ENCODE assay signal across 9 mouse cellular contexts in genomic region chr4:133055163-133055951, GRCm38 (mm10). TPM values are rescaled to one million over a fixed set of nuclear protein-coding genes. Genes with fewer than 3 reads are reported as not detected.
DNase-seq lines count a peak whose midpoint lies in the region; ATAC-seq and TF ChIP-seq lines count a peak whose summit lies in the region.
"Had no signal": no experiment of that assay in that cellular context is flagged by ENCODE, and none has a peak within 500 bp of the region (broad histone marks: within the 10 kb centered on the region; RNA-seq: fewer than 3 reads in every experiment).

No protein-coding gene starts in this region.

- no peaks in the 10 kb centered on the region for H3K9me3 ChIP-seq in kidney, embryonic 14.5 days (ENCODE audit: control insufficient read depth, low read length)
- no peaks in the 10 kb centered on the region for H3K9me3 ChIP-seq in heart, embryonic 14.5 days (ENCODE audit: control insufficient read depth, low read length)
- H3K9me3 ChIP-seq in liver, embryonic 13.5 days (replicated peaks), result no peaks in the 10 kb centered on the region

- ATAC-seq in kidney, embryonic 14.5 days (ENCODE audit: low FRiP score, low TSS enrichment), result peak; percentile 18; the same call in 1 of the 2 replicates
- peak; percentile 37 for ATAC-seq in Patski
- peak; percentile 5 for ATAC-seq in heart, embryonic 14.5 days (ENCODE audit: insufficient number of reproducible peaks, insufficient read depth, low FRiP score, low read depth)
- ATAC-seq in liver, embryonic 13.5 days (ENCODE audit: low read depth), result no peak
- no peak for ATAC-seq in monocyte, adult 5-6 weeks (replicated peaks; ENCODE audit: insufficient number of reproducible peaks, low FRiP score, low TSS enrichment, poor library complexity, severe bottlenecking)
- ATAC-seq in erythroid progenitor cell, adult 5-6 weeks (replicated peaks; ENCODE audit: low FRiP score, poor library complexity, severe bottlenecking), result no peak

- TF ChIP-seq CTCF in Patski (IDR thresholded peaks at IDR 0.05), result no peak

- peaks cover 15% of the 10 kb centered on the region for H3K36me3 ChIP-seq in kidney, embryonic 14.5 days (ENCODE audit: control insufficient read depth, insufficient read depth, low read length)
- peaks cover 23% of the 10 kb centered on the region for H3K36me3 ChIP-seq in heart, embryonic 14.5 days (ENCODE audit: control insufficient read depth, insufficient read depth, low read length)
- no peaks in the 10 kb centered on the region for H3K36me3 ChIP-seq in liver, embryonic 13.5 days

- POLR2A ChIA-PET in Patski (lab: Charles Lee), result interaction anchor here (0.6 to 3.6 kb wide), 4 partner anchors 10 to 42 kb away, joined by 3 to 30 read pairs (median 4); partner anchors contain the start of gene Ahdc1

- DNase-seq in kidney, postnatal 4 days, result no peak
- DNase-seq in Patski (ENCODE audit: low read depth, low spot score), result no peak
- DNase-seq in liver, embryonic 13.5 days, result no peak
- no peak for DNase-seq in adrenal gland, adult 18-20 months (ENCODE audit: low spot score in 2 of 2)
- DNase-seq: retina, postnatal 1 day had no signal

- peak overlapping the region; percentile 83; the same call in 1 of the 2 replicates for H3K27ac ChIP-seq in kidney, embryonic 14.5 days (ENCODE audit: low read depth, low read length)
- H3K27ac ChIP-seq in heart, embryonic 14.5 days (replicated peaks in 1 of 2; ENCODE audit: control insufficient read depth in 1 of 2, insufficient read depth in 1 of 2, low read depth in 2 of 2, low read length in 2 of 2), result peak overlapping the region; percentile 76 to 88
- peak overlapping the region; percentile 82 for H3K27ac ChIP-seq in liver, embryonic 13.5 days

- H3K4me3 ChIP-seq in kidney, embryonic 14.5 days (ENCODE audit: low read length), result no peak overlapping the region
- H3K4me3 ChIP-seq in heart, embryonic 14.5 days (ENCODE audit: control insufficient read depth in 1 of 2, insufficient read depth in 1 of 2, low read depth in 1 of 2, low read length in 2 of 2), result no peak overlapping the region
- no peak overlapping the region for H3K4me3 ChIP-seq in liver, embryonic 13.5 days (replicated peaks)

- H3K4me2 ChIP-seq in kidney, embryonic 14.5 days (replicated peaks; ENCODE audit: low read depth, low read length), result 0 out of 2 replicates have a peak overlapping the region, but pooled peaks have one; percentile 1
- H3K4me2 ChIP-seq in heart, embryonic 14.5 days (ENCODE audit: low read length), result no peak overlapping the region
- H3K4me2 ChIP-seq in liver, embryonic 13.5 days, result peak overlapping the region; percentile 76; the same call in 1 of the 2 replicates

- H3K9ac ChIP-seq in kidney, embryonic 14.5 days (ENCODE audit: low read depth, low read length), result peak overlapping the region; percentile 13; the same call in 1 of the 2 replicates
- peak overlapping the region; percentile 42 for H3K9ac ChIP-seq in heart, embryonic 14.5 days (ENCODE audit: low read length)
- peak overlapping the region; percentile 29; the same call in 1 of the 2 replicates for H3K9ac ChIP-seq in liver, embryonic 13.5 days

- no peaks in the 10 kb centered on the region for H3K27me3 ChIP-seq in kidney, embryonic 14.5 days (ENCODE audit: control insufficient read depth, insufficient read depth, low read length)
- H3K27me3 ChIP-seq in Patski, result no peaks in the 10 kb centered on the region
- H3K27me3 ChIP-seq in heart, embryonic 14.5 days (ENCODE audit: control insufficient read depth, insufficient read depth, low read length), result no peaks in the 10 kb centered on the region
- H3K27me3 ChIP-seq in liver, embryonic 13.5 days, result no peaks in the 10 kb centered on the region

- H3K4me1 ChIP-seq in kidney, embryonic 14.5 days (ENCODE audit: control insufficient read depth, insufficient read depth, low read length), result peaks cover 78% of the 10 kb centered on the region
- H3K4me1 ChIP-seq in heart, embryonic 14.5 days (ENCODE audit: control insufficient read depth in 2 of 2, insufficient read depth in 2 of 2, low read length in 2 of 2), result peaks cover 55 to 95% of the 10 kb centered on the region in 2 experiments
- H3K4me1 ChIP-seq in liver, embryonic 13.5 days (replicated peaks), result peaks cover 83% of the 10 kb centered on the region

- in situ Hi-C loops in Patski (cut with MboI; ENCODE audit: low pct_unique_long_range_greater_than_20kb), result loop anchor here (5.0 kb wide), 1 partner anchor 43 kb away; the partner anchor contains the start of gene Ahdc1

- WGBS in kidney, embryonic 14.5 days, result 54% methylated on average over 8 of the region's 8 CpGs
- WGBS in heart, embryonic 14.5 days, result 76% methylated on average over 8 of the region's 8 CpGs
- 75% methylated on average over 8 of the region's 8 CpGs for WGBS in liver, embryonic 13.5 days (ENCODE audit: insufficient replicate concordance)

- CTCF ChIA-PET in Patski (lab: Charles Lee), result no interaction called here

RNA-seq across cellular contexts. Expression of gene Ahdc1, which starts 44.3 kb away (rescaled TPM):
- 11.3 and 12.1 TPM in 2 replicates for polyA plus RNA-seq in kidney, embryonic 14.5 days (2014; fragmentation: Nextera tagmentation; extraction: Ambion mirVana)
- 25.6 TPM for polyA plus RNA-seq in Patski (2021)
- 7.1 and 9.0 TPM in 2 replicates for polyA plus RNA-seq in heart, embryonic 14.5 days (2014; fragmentation: Nextera tagmentation; extraction: Ambion mirVana)
- polyA plus RNA-seq in liver, embryonic 13.5 days (2015; fragmentation: Nextera tagmentation; extraction: Ambion mirVana), result 1.3 and 1.4 TPM in 2 replicates
- total RNA-seq in monocyte, adult 5-6 weeks (2017), result 2.8 to 13.7 TPM (median 3.3 TPM) in 3 replicates
- total RNA-seq in adrenal gland, adult 18-20 months (2021), result 10 to 100 TPM; 72.1 to 86.9 TPM
- total RNA-seq in erythroid progenitor cell, adult 5-6 weeks (2015; ENCODE audit: low replicate concordance), result 2.9 TPM in 2 replicates
- total RNA-seq in erythroid progenitor cell, adult 5-6 weeks (2017; ENCODE audit: low replicate concordance), result 0.26 TPM in 1 of 2 replicates, not detected in the other

Comparison
In these comparisons a context has a peak if more than half of its experiments do, and no peak if none do; other contexts are left out.
1. ATAC-seq: peak in kidney, embryonic 14.5 days (single experiment), Patski (single experiment) and heart, embryonic 14.5 days (single experiment); none in liver, embryonic 13.5 days (single experiment), monocyte, adult 5-6 weeks (single experiment) and erythroid progenitor cell, adult 5-6 weeks (single experiment).
2. Peak in every context shown above with its lines, with median percentiles within 50 percentile points of each other: H3K27ac ChIP-seq and H3K9ac ChIP-seq.